Mouse (Mus musculus): ENCODE measurements at regions not wholly inside any gene's neighbourhood (a gene's known extent, or its start where the extent isn't known, plus 50 kb on each side); places are given as distances from the start of the nearest gene placed in this dataset.

DNA sequence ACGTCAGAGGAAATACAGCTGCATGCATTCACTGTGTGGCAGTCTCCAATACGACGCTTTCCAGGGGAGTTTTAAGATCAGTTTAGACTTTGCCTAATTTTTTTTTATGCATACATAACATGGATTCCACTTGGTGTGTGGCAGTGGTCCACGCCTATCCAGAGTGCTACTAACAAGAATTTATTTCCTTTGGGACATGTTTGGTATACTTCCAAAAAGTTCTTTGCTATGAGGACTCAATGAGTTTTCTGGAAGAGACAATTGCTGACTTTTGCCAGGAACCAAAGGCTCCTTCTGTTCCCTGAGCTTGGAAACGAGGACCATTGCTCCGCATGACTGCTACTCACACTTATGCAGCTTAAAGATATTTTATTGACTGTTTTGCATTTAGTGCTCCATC is 59.2 kb downstream of the Marcks start:
- no peak overlapping the region for H3K27ac ChIP-seq (ENCODE audit: insufficient read depth, low read length)
- no peaks in the 10 kb centered on the region for H3K36me3 ChIP-seq (ENCODE audit: control insufficient read depth, insufficient read depth, low read length)
- TF ChIP-seq CTCF (IDR thresholded peaks at IDR 0.05; ENCODE audit: extremely low read depth, insufficient read depth, insufficient read length, insufficient replicate concordance) = no peak
- no peak overlapping the region for H3K4me3 ChIP-seq (ENCODE audit: extremely low read depth, insufficient read depth, insufficient read length)
- H3K4me1 ChIP-seq (ENCODE audit: control insufficient read depth, insufficient read depth, insufficient read length) = no peaks in the 10 kb centered on the region
- WGBS = 85% methylated on average over 6 of the region's 6 CpGs
- DNase-seq (ENCODE audit: low read depth in 1 of 2, low spot score in 2 of 2) = no peak
- no peaks in the 10 kb centered on the region for H3K27me3 ChIP-seq (ENCODE audit: control insufficient read depth, insufficient read depth, low read length)

- no peak for DNase-seq (ENCODE audit: low read depth in 1 of 2, low spot score in 2 of 2)
- 47% methylated on average over 5 of the region's 5 CpGs for WGBS
- Histone ChIP-seq H3K36me3 (ENCODE audit: control insufficient read depth, insufficient read depth, low read length) (no peaks in the 10 kb centered on the region), H3K27me3 (ENCODE audit: control insufficient read depth, insufficient read depth, low read length) (no peaks in the 10 kb centered on the region), H3K4me1 (ENCODE audit: control insufficient read depth, insufficient read depth, insufficient read length) (no peaks in the 10 kb centered on the region), H3K4me3 (ENCODE audit: extremely low read depth, insufficient read depth, insufficient read length) (no peak overlapping the region), H3K27ac (ENCODE audit: insufficient read depth, low read length) (no peak overlapping the region)
- TF ChIP-seq POLR2A (IDR thresholded peaks at IDR 0.05; ENCODE audit: low read depth, low read length) (no peak), CTCF (IDR thresholded peaks at IDR 0.05; ENCODE audit: extremely low read depth, insufficient read depth, insufficient read length, insufficient replicate concordance) (no peak)
These were observed 60.3 kb downstream of the Marcks start for GRCm38 (mm10) chr10:37078439-37078838.

DNA sequence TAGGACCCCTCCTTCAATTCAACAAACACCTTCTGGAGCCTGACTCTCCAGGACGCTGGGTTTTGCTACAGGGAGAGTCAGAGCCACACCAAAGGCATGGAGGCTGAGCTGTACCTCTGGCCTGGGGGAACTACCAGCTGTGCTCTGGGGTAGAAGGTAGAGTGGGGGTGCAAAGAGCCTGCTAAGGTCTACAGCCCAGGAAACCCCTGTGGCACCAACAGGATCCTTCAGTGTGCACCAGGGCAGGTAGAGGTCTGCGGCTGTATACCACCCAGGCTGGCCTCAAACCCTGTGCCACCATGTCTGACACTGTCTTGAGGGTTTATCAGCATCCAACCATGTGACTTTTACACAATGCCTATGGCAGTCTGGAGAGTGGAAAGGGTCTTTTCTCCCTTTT is 61.0 kb downstream of the Marcks start:
- H3K27me3 ChIP-seq (ENCODE audit: control insufficient read depth, insufficient read depth, low read length) = no peaks in the 10 kb centered on the region
- TF ChIP-seq POLR2A (IDR thresholded peaks at IDR 0.05; ENCODE audit: low read depth, low read length) = no peak
- TF ChIP-seq CTCF (IDR thresholded peaks at IDR 0.05; ENCODE audit: extremely low read depth, insufficient read depth, insufficient read length, insufficient replicate concordance) = no peak
- H3K4me3 ChIP-seq (ENCODE audit: extremely low read depth, insufficient read depth, insufficient read length) = no peak overlapping the region
- H3K27ac ChIP-seq (ENCODE audit: insufficient read depth, low read length) = no peak overlapping the region
- no peak for DNase-seq (ENCODE audit: low read depth in 1 of 2, low spot score in 2 of 2)
- H3K36me3 ChIP-seq (ENCODE audit: control insufficient read depth, insufficient read depth, low read length) = no peaks in the 10 kb centered on the region
- 91% methylated on average over 2 of the region's 2 CpGs for WGBS
- H3K4me1 ChIP-seq (ENCODE audit: control insufficient read depth, insufficient read depth, insufficient read length) = no peaks in the 10 kb centered on the region

GRCm38 (mm10) chr10:37072834-37073233 is 65.9 kb downstream of the Marcks start:
- H3K27ac ChIP-seq (ENCODE audit: insufficient read depth, low read length) = no peak overlapping the region
- H3K36me3 ChIP-seq (ENCODE audit: control insufficient read depth, insufficient read depth, low read length) = no peaks in the 10 kb centered on the region
- H3K4me3 ChIP-seq (ENCODE audit: extremely low read depth, insufficient read depth, insufficient read length) = no peak overlapping the region
- TF ChIP-seq POLR2A (IDR thresholded peaks at IDR 0.05; ENCODE audit: low read depth, low read length) (no peak), CTCF (IDR thresholded peaks at IDR 0.05; ENCODE audit: extremely low read depth, insufficient read depth, insufficient read length, insufficient replicate concordance) (peak; percentile 12; the same call in 1 of the 2 replicates)
- DNase-seq (ENCODE audit: low read depth in 1 of 2, low spot score in 2 of 2) = peak; percentile 11 to 15
- 20% methylated on average over 5 of the region's 5 CpGs for WGBS
- no peaks in the 10 kb centered on the region for H3K4me1 ChIP-seq (ENCODE audit: control insufficient read depth, insufficient read depth, insufficient read length)
- no peaks in the 10 kb centered on the region for H3K27me3 ChIP-seq (ENCODE audit: control insufficient read depth, insufficient read depth, low read length)

GRCm38 (mm10) chr10:37072061-37072460 is 66.7 kb downstream of the Marcks start:
- no peak for DNase-seq (ENCODE audit: low read depth in 1 of 2, low spot score in 2 of 2)
- Histone ChIP-seq H3K36me3 (ENCODE audit: control insufficient read depth, insufficient read depth, low read length) (no peaks in the 10 kb centered on the region), H3K4me3 (ENCODE audit: extremely low read depth, insufficient read depth, insufficient read length) (no peak overlapping the region), H3K4me1 (ENCODE audit: control insufficient read depth, insufficient read depth, insufficient read length) (no peaks in the 10 kb centered on the region), H3K27me3 (ENCODE audit: control insufficient read depth, insufficient read depth, low read length) (no peaks in the 10 kb centered on the region), H3K27ac (ENCODE audit: insufficient read depth, low read length) (no peak overlapping the region)
- no peak for TF ChIP-seq CTCF (IDR thresholded peaks at IDR 0.05; ENCODE audit: extremely low read depth, insufficient read depth, insufficient read length, insufficient replicate concordance)
- no peak for TF ChIP-seq POLR2A (IDR thresholded peaks at IDR 0.05; ENCODE audit: low read depth, low read length)
- 89% methylated on average over 5 of the region's 5 CpGs for WGBS

DNA sequence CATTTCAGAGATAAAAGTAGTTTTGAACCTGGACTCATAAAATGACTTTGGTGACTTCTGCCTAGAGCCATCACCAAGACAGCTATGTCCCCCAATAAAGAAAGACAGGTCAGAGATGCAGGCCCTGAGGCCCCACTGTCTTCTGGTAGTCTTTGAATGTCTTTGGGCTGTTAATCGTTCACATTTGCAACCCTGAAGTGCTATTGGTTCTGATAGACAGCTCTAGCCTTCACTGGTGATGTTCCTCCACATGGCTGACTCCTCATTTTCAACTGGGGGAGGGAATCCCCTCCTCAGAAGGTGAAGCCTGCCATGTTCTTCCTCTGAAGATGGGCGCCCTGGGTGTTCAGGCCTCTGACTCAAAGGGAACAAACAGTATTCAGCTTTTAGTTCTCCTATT is 67.3 kb downstream of the Marcks start:
- H3K27me3 ChIP-seq (ENCODE audit: control insufficient read depth, insufficient read depth, low read length) = no peaks in the 10 kb centered on the region
- H3K4me1 ChIP-seq (ENCODE audit: control insufficient read depth, insufficient read depth, insufficient read length) = no peaks in the 10 kb centered on the region
- TF ChIP-seq CTCF (IDR thresholded peaks at IDR 0.05; ENCODE audit: extremely low read depth, insufficient read depth, insufficient read length, insufficient replicate concordance) (no peak), POLR2A (IDR thresholded peaks at IDR 0.05; ENCODE audit: low read depth, low read length) (no peak)
- no peak overlapping the region for H3K4me3 ChIP-seq (ENCODE audit: extremely low read depth, insufficient read depth, insufficient read length)
- no peaks in the 10 kb centered on the region for H3K36me3 ChIP-seq (ENCODE audit: control insufficient read depth, insufficient read depth, low read length)
- no peak overlapping the region for H3K27ac ChIP-seq (ENCODE audit: insufficient read depth, low read length)
- WGBS = 80% methylated on average over 2 of the region's 2 CpGs
- no peak for DNase-seq (ENCODE audit: low read depth in 1 of 2, low spot score in 2 of 2)

Data from spleen, adult 2 months (tissue).